Mouse (Mus musculus): Measurements from ENCODE around the gene Lypd5. TPM values are rescaled to one million over a fixed set of nuclear protein-coding genes. Genes with fewer than 3 reads are reported as not detected.
"Not testable (repeated sequence)": the region's sequence is repeated elsewhere in the genome, so short reads cannot be mapped to it uniquely, and the experiment has no call there.

Lypd5 gene
- polyA plus RNA-seq, 1 experiment: not detected

GRCm38 (mm10) chr7:24391687-24392086 lies 42.7 kb downstream of the Lypd5 start:
- Histone ChIP-seq H3K4me1 (ENCODE audit: control insufficient read depth, insufficient read depth, low read length) (no peaks in the 10 kb centered on the region), H3K36me3 (ENCODE audit: control insufficient read depth, insufficient read depth, low read length) (no peaks in the 10 kb centered on the region), H3K4me3 (ENCODE audit: insufficient read depth, low read depth, low read length) (no peak overlapping the region), H3K27me3 (replicated peaks; ENCODE audit: control insufficient read depth, insufficient read depth, low read length) (no peaks in the 10 kb centered on the region), H3K27ac (ENCODE audit: insufficient read depth, low read depth, low read length) (no peak overlapping the region)
- no peak for DNase-seq
- 67% methylated on average over 2 of the region's 2 CpGs for WGBS
- TF ChIP-seq CTCF (conservative IDR thresholded peaks at IDR 0.05; ENCODE audit: insufficient read depth, insufficient read length, low read depth, low read length): no peak
- no peak for TF ChIP-seq POLR2A (IDR thresholded peaks at IDR 0.05; ENCODE audit: low read depth, low read length)

- DNase-seq: no peak
- Histone ChIP-seq H3K4me3 (ENCODE audit: insufficient read depth, low read depth, low read length) (no peak overlapping the region), H3K36me3 (ENCODE audit: control insufficient read depth, insufficient read depth, low read length) (no peaks in the 10 kb centered on the region), H3K27ac (ENCODE audit: insufficient read depth, low read depth, low read length) (no peak overlapping the region), H3K27me3 (replicated peaks; ENCODE audit: control insufficient read depth, insufficient read depth, low read length) (no peaks in the 10 kb centered on the region), H3K4me1 (ENCODE audit: control insufficient read depth, insufficient read depth, low read length) (no peaks in the 10 kb centered on the region)
- TF ChIP-seq POLR2A (IDR thresholded peaks at IDR 0.05; ENCODE audit: low read depth, low read length) (no peak), CTCF (conservative IDR thresholded peaks at IDR 0.05; ENCODE audit: insufficient read depth, insufficient read length, low read depth, low read length) (no peak)
- 92% methylated on average over 3 of the region's 3 CpGs for WGBS
These were observed 45.1 kb downstream of the Lypd5 start for GRCm38 (mm10) chr7:24394054-24394453.

- no peaks in the 10 kb centered on the region for H3K27me3 ChIP-seq (replicated peaks; ENCODE audit: control insufficient read depth, insufficient read depth, low read length)
- 37% methylated on average over 15 of the region's 15 CpGs for WGBS
- no peak for TF ChIP-seq POLR2A (IDR thresholded peaks at IDR 0.05; ENCODE audit: low read depth, low read length)
- no peak overlapping the region for H3K27ac ChIP-seq (ENCODE audit: insufficient read depth, low read depth, low read length)
- H3K36me3 ChIP-seq (ENCODE audit: control insufficient read depth, insufficient read depth, low read length): no peaks in the 10 kb centered on the region
- DNase-seq: no peak
- H3K4me3 ChIP-seq (ENCODE audit: insufficient read depth, low read depth, low read length): no peak overlapping the region
- no peaks in the 10 kb centered on the region for H3K4me1 ChIP-seq (ENCODE audit: control insufficient read depth, insufficient read depth, low read length)
These were observed 45.6 kb downstream of the Lypd5 start for GRCm38 (mm10) chr7:24394475-24395161.

DNA sequence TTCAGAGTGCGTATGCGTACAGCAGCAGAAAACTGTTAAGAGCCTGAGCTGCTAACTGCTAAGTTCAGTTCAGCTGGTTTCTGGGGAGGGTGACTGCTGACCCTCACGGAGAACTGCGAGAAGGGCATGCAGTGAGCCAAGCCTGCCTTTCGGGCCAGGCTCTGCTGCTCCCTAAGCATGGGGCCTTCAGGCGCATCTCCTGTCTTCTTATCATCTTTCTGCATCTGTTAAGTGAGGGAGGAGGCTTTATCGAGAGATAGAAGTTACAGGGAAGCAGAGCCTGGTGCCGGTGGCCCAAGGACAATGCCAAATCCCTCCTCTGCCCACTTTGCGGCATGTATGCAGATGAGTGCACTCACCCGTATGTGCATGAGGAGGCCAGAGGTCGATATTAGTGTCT lies 47.8 kb downstream of the Lypd5 start:
- Histone ChIP-seq H3K4me3 (ENCODE audit: insufficient read depth, low read depth, low read length) (no peak overlapping the region), H3K27ac (ENCODE audit: insufficient read depth, low read depth, low read length) (no peak overlapping the region), H3K27me3 (replicated peaks; ENCODE audit: control insufficient read depth, insufficient read depth, low read length) (no peaks in the 10 kb centered on the region), H3K4me1 (ENCODE audit: control insufficient read depth, insufficient read depth, low read length) (no peaks in the 10 kb centered on the region; the same call in 1 of the 2 replicates), H3K36me3 (ENCODE audit: control insufficient read depth, insufficient read depth, low read length) (no peaks in the 10 kb centered on the region)
- WGBS: 59% methylated on average over 11 of the region's 11 CpGs
- TF ChIP-seq CTCF (conservative IDR thresholded peaks at IDR 0.05; ENCODE audit: insufficient read depth, insufficient read length, low read depth, low read length) (no peak), POLR2A (IDR thresholded peaks at IDR 0.05; ENCODE audit: low read depth, low read length) (no peak)
- no peak for DNase-seq

GRCm38 (mm10) chr7:24398364-24398913 lies 49.4 kb downstream of the Lypd5 start:
- TF ChIP-seq CTCF (conservative IDR thresholded peaks at IDR 0.05; ENCODE audit: insufficient read depth, insufficient read length, low read depth, low read length): no peak
- TF ChIP-seq POLR2A (IDR thresholded peaks at IDR 0.05; ENCODE audit: low read depth, low read length): no peak
- H3K27me3 ChIP-seq (replicated peaks; ENCODE audit: control insufficient read depth, insufficient read depth, low read length): no peaks in the 10 kb centered on the region
- no peak overlapping the region for H3K27ac ChIP-seq (ENCODE audit: insufficient read depth, low read depth, low read length)
- no peaks in the 10 kb centered on the region; the same call in 1 of the 2 replicates for H3K4me1 ChIP-seq (ENCODE audit: control insufficient read depth, insufficient read depth, low read length)
- H3K36me3 ChIP-seq (ENCODE audit: control insufficient read depth, insufficient read depth, low read length): no peaks in the 10 kb centered on the region
- no peak for DNase-seq
- H3K4me3 ChIP-seq (ENCODE audit: insufficient read depth, low read depth, low read length): no peak overlapping the region
- WGBS: 97% methylated on average over 8 of the region's 8 CpGs

- H3K4me1 ChIP-seq (ENCODE audit: control insufficient read depth, insufficient read depth, low read length): no peaks in the 10 kb centered on the region; the same call in 1 of the 2 replicates
- 2% methylated on average over 66 of the region's 66 CpGs for WGBS
These were observed 50.5 kb downstream of the Lypd5 start, which contains the start of gene Smg9 for GRCm38 (mm10) chr7:24399256-24400081. Gene Smg9, plus strand, starts transcription at chr7:24399619.

DNA sequence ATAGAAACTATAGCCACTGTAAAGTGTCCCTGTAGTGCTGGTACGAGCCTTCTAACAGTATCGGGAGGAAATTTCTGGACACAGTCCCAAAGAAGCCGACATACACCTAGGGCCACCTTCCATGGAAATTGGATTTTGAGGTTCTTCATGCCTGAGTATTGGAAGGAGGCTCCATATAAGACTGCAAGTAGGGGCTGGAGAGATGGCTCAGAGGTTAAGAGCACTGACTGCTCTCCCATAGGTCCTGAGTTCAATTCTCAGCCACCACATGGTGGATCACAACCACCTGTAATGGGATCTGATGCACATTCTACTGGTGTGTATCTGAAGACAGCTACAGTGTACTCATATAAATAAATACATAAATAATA lies 51.1 kb downstream of the Lypd5 start:
- DNase-seq: no peak
- no peak for TF ChIP-seq CTCF (conservative IDR thresholded peaks at IDR 0.05; ENCODE audit: insufficient read depth, insufficient read length, low read depth, low read length)
- TF ChIP-seq POLR2A (IDR thresholded peaks at IDR 0.05; ENCODE audit: low read depth, low read length): no peak
- H3K4me3 ChIP-seq (ENCODE audit: insufficient read depth, low read depth, low read length): peak overlapping the region; percentile 86
- H3K27ac ChIP-seq (ENCODE audit: insufficient read depth, low read depth, low read length): no peak overlapping the region
- H3K27me3 ChIP-seq (replicated peaks; ENCODE audit: control insufficient read depth, insufficient read depth, low read length): no peaks in the 10 kb centered on the region
- no peaks in the 10 kb centered on the region for H3K36me3 ChIP-seq (ENCODE audit: control insufficient read depth, insufficient read depth, low read length)
- 3% methylated on average over 3 of the region's 3 CpGs for WGBS
- no peaks in the 10 kb centered on the region; the same call in 1 of the 2 replicates for H3K4me1 ChIP-seq (ENCODE audit: control insufficient read depth, insufficient read depth, low read length)

More at GRCm38 (mm10) chr7:24399256-24400081, 50.5 kb downstream of the Lypd5 start, which contains the start of gene Smg9:
- peak within 1 kb of the TSS; percentile 86 for H3K4me3 ChIP-seq (ENCODE audit: insufficient read depth, low read depth, low read length)
- no peaks in the 10 kb centered on the region for H3K36me3 ChIP-seq (ENCODE audit: control insufficient read depth, insufficient read depth, low read length)
- H3K27ac ChIP-seq (ENCODE audit: insufficient read depth, low read depth, low read length): peak within 1 kb of the TSS; percentile 98
- DNase-seq: peak; percentile 99
- no peak for TF ChIP-seq CTCF (conservative IDR thresholded peaks at IDR 0.05; ENCODE audit: insufficient read depth, insufficient read length, low read depth, low read length)
- no peak for TF ChIP-seq POLR2A (IDR thresholded peaks at IDR 0.05; ENCODE audit: low read depth, low read length)
- H3K27me3 ChIP-seq (replicated peaks; ENCODE audit: control insufficient read depth, insufficient read depth, low read length): no peaks in the 10 kb centered on the region

GRCm38 (mm10) chr7:24400489-24400888 lies 51.5 kb downstream of the Lypd5 start:
- H3K4me3 ChIP-seq (ENCODE audit: insufficient read depth, low read depth, low read length); H3K36me3 ChIP-seq (ENCODE audit: control insufficient read depth, insufficient read depth, low read length); H3K4me1 ChIP-seq (ENCODE audit: control insufficient read depth, insufficient read depth, low read length); H3K27ac ChIP-seq (ENCODE audit: insufficient read depth, low read depth, low read length); H3K27me3 ChIP-seq (replicated peaks; ENCODE audit: control insufficient read depth, insufficient read depth, low read length); DNase-seq: not testable (repeated sequence)
- 87% methylated on average over 4 of the region's 4 CpGs for WGBS

Measured in kidney, adult 2 months (tissue).